Mouse (Mus musculus): ENCODE measurements around the gene Vmn2r109.
"Not testable (repeated sequence)": the region's sequence is repeated elsewhere in the genome, so short reads cannot be mapped to it uniquely, and the experiment has no call there.

The Vmn2r109 gene

GRCm38 (mm10) chr17:20564656-20565055, at the start of gene Vmn2r109:
Gene Vmn2r109, minus strand, starts transcription at chr17:20564756.
- in situ Hi-C loops (cut with MboI, MseI): no loop called here

GRCm38 (mm10) chr17:20596323-20596722, 31.8 kb upstream of the Vmn2r109 start, which contains the start of gene Vmn2r110:
Gene Vmn2r110, minus strand, starts transcription at chr17:20596423.
- in situ Hi-C loops (cut with MboI, MseI): no loop called here

GRCm38 (mm10) chr17:20508247-20508646, 56.3 kb downstream of the Vmn2r109 start:
- in situ Hi-C loops (cut with MboI, MseI): not testable (repeated sequence)

- in situ Hi-C loops (cut with MboI, MseI): no loop called here
Measured at GRCm38 (mm10) chr17:20497858-20498257, 66.7 kb downstream of the Vmn2r109 start, which contains the start of gene Vmn1r225. Gene Vmn1r225, plus strand, starts transcription at chr17:20498158.
